Mouse (Mus musculus): Measurements from ENCODE around the gene Rasgef1c. TPM values are rescaled to one million over a fixed set of nuclear protein-coding genes. Genes with fewer than 3 reads are reported as not detected.
A peak's percentile ranks its signal among the peaks of the same experiment; 100 is the strongest.

Gene Rasgef1c
- polyA plus RNA-seq, 1 experiment: 0.62 TPM

DNA sequence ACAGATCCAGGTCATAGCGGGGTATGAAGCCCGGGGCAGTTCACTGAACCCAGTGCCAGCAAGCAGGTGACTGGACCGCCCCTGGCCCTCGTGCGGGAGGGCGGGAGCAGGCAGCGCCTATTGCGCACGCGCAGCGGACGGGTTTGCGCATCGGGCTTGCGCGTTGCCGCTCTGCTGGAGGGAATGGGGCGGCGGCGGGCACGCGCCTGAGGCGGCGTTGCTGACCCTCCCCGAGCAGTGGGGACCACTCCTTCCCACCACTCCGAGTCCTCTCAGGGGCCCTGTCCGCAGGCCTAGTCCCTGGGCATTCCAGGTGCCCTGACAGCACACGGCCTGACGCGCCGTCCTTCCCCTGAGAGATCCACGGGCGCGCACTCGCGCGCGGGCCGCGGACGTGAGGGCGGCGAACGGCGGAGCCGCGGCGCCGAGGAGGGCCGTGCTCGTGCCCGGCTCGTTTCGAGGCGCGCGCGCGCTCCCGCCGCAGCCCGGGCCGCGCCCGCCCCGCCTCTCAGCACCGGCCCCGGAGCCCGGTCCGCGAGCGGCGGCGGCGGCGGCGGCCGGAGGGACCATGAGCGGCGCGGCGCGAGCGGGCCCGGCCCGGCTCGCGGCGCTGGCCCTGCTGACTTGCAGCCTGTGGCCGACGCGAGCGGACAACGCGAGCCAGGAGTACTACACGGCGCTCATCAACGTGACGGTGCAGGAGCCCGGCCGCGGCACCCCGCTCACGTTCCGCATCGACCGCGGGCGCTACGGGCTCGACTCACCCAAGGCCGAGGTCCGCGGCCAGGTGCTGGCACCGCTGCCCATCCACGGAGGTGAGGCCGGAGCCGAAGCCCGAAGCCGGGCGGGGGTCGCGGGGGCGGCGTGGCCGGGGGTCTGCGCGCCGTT lies 123.4 kb downstream of the Rasgef1c start, which contains the start of gene Rnf130:
Gene Rnf130 (plus strand): TSS at position 514 of the 888 bp plus-strand sequence.
- peak; percentile 37 for DNase-seq (ENCODE audit: low read depth)

DNA sequence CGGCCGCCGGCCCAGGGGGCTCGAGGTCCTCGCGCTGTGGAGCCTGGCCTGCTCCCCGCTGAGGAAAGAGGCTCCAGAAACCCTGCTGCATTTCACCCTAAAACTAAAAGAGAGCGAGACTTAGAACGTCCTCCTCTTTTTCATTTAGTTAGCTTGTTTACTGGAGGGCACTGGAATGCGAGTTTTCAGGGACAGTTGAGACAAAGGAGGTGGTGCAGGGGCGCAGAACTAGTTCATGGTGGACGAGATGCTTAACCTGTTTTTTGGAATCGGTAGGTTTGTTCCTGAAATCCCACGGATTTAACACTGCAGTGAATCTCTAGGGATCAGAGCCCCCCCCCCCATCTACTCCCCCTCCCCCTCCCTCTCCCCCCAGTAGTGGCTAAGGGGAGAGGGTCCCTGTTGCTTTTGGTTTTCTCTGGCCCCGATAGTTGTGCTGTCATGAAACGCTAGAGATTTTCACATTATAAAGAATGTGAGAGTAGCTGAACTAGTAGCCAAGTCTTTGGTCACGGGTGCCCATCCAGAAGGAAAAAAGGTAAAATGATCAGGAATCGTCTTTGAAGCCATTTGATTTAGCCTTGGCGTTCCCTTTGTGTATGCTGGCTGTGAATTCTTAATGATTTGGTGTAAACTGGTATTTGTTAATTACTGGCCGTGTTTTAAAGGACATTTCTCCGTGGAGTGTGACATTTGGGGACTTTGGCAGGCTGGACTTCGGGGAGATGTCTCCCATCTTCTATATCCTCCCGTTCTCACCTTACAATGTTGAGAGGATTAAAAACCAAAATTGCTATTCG lies 124.3 kb downstream of the Rasgef1c start:
- no peak for DNase-seq (ENCODE audit: low read depth)

DNA sequence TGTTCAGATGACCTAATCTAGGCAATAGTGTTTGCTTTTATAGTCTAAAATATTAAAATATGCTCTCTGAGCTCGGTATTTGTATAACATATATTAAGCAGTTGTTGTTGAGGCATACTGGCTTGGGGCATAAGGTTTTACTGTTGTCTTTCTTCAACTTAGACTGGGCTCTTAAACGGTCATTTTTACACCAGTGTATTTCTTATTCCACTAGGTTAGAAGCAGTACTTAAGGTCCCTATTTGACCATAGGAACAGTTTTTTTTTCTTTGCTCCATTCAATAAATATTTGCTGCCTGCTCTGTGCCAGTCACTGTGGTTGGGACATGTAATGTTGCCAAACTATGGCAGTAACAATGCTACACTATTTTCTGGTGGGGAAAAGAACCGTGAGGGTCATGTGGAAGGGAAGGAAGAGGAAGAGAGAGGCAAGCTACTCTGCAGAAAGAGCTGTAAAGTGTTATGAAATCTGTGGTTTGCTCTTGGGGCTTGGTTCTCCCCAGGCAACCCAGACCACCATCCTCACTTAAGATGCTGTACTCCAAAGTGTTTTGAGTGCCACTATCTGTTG lies 125.0 kb downstream of the Rasgef1c start:
- DNase-seq (ENCODE audit: low read depth): no peak

DNA sequence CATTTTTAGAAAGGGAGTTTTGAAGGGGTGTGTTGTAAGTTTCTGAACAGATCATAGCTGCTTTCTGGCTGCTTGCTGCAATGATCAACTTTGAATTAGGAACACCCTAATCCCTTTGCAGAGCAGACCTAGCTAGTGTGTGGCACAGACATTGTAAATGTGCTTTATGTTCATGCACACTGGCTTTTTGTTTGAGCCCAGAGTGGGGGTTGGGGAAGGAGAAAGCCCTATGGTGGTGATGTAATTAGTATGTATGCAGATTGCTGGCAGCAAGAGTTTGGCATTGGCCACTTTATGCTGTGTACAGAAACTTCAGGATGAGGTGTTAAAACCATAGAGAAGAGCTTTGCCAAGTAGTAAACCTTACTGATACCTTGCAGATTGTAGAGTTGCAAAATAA lies 126.8 kb downstream of the Rasgef1c start:
- DNase-seq (ENCODE audit: low read depth): no peak

Other genes starting within 250 kb of the Rasgef1c start
- gene Scgb3a1, start 238.2 kb upstream of the Rasgef1c start, polyA plus RNA-seq (2012; rRNA removed): not detected in 2 replicates
- 13.6 and 17.0 TPM in 2 replicates for gene Cnot6, start 189.1 kb upstream of the Rasgef1c start, polyA plus RNA-seq (2012; rRNA removed)
- 12.5 and 15.4 TPM in 2 replicates for gene Gfpt2, start 107.7 kb upstream of the Rasgef1c start, polyA plus RNA-seq (2012; rRNA removed)
- 37.4 and 37.7 TPM in 2 replicates for gene Mapk9, start 55.1 kb upstream of the Rasgef1c start, polyA plus RNA-seq (2012; rRNA removed)
- gene Rnf130, start 123.5 kb downstream of the Rasgef1c start, polyA plus RNA-seq (2012; rRNA removed): 47.0 and 50.1 TPM in 2 replicates
- gene Tbc1d9b, start 229.6 kb downstream of the Rasgef1c start, polyA plus RNA-seq (2012; rRNA removed): 73.4 and 78.5 TPM in 2 replicates